Mouse (Mus musculus) C2C12 (cell line): ENCODE measurements at regions not wholly inside any gene's neighbourhood (a gene's known extent, or its start where the extent isn't known, plus 50 kb on each side); places are given as distances from the start of the nearest gene placed in this dataset.

ENCODE experiments used
- H3K27me3 ChIP-seq: one replicate; pipeline ENCODE4 v1.6.1; 2011; ENCODE audit not compliant: control insufficient read depth, insufficient read depth, insufficient read length
- H3K36me3 ChIP-seq: one replicate; pipeline ENCODE4 v1.6.1; 2011; ENCODE audit not compliant: control insufficient read depth, insufficient read depth
- H3K4me3 ChIP-seq: one replicate; pipeline ENCODE4 v1.5.1; 2011; ENCODE audit warnings: mild to moderate bottlenecking, control low read depth; ENCODE audit not compliant: poor library complexity, insufficient read depth, severe bottlenecking
- H3K79me2 ChIP-seq: one replicate; pipeline ENCODE4 v1.6.1; 2011; ENCODE audit not compliant: control insufficient read depth, insufficient read depth
- H3K79me3 ChIP-seq: one replicate; pipeline ENCODE4 v1.6.1; 2011; ENCODE audit warnings: low read depth, control low read depth
- H3ac ChIP-seq: one replicate; pipeline ENCODE3; 2011; ENCODE audit warnings: low read depth; ENCODE audit not compliant: control insufficient read depth, insufficient read length
- CEBPB ChIP-seq: IDR thresholded peaks from one replicate; pipeline ENCODE4 v1.6.1; 2011; ENCODE audit warnings: low read depth, mild to moderate bottlenecking, control low read depth, moderate library complexity
- CTCF ChIP-seq: IDR thresholded peaks from one replicate; pipeline ENCODE4 v1.5.1; 2011; ENCODE audit not compliant: control insufficient read depth, insufficient read depth, insufficient read length
- FOSL1 ChIP-seq: IDR thresholded peaks from one replicate; pipeline ENCODE4 v1.8.0; 2011; ENCODE audit warnings: mild to moderate bottlenecking, low read length; ENCODE audit not compliant: poor library complexity, insufficient read depth, severe bottlenecking
- MAX ChIP-seq: IDR thresholded peaks from one replicate; pipeline ENCODE4 v1.6.1; 2011; ENCODE audit warnings: mild to moderate bottlenecking, control low read depth
- MYOD1 ChIP-seq: IDR thresholded peaks from one replicate; pipeline ENCODE4 v1.6.1; 2011; ENCODE audit warnings: low read depth; ENCODE audit not compliant: control insufficient read depth, insufficient read length
- MYOG ChIP-seq: IDR thresholded peaks from one replicate; pipeline ENCODE4 v1.6.1; 2011; ENCODE audit not compliant: control insufficient read depth, insufficient read length; ENCODE audit errors: extremely low read depth
- USF1 ChIP-seq: IDR thresholded peaks from one replicate; pipeline ENCODE4 v1.6.1; 2011; ENCODE audit warnings: low read depth, mild to moderate bottlenecking, control low read depth, moderate library complexity

GRCm38 (mm10) chr5:112110306-112110969 is 141.9 kb downstream of the Cryba4 start:
- Histone ChIP-seq H3K79me3 (no peaks in the 10 kb centered on the region), H3K27me3 (peaks cover 42% of the 10 kb centered on the region), H3K79me2 (no peaks in the 10 kb centered on the region), H3ac (no peak overlapping the region), H3K4me3 (no peak overlapping the region), H3K36me3 (no peaks in the 10 kb centered on the region)
- TF ChIP-seq CEBPB, result no peak
- TF ChIP-seq USF1, result no peak
- TF ChIP-seq MAX, result no peak
- TF ChIP-seq MYOD1, result no peak
- TF ChIP-seq FOSL1, result no peak
- no peak for TF ChIP-seq CTCF
- TF ChIP-seq MYOG, result no peak

GRCm38 (mm10) chr5:112120766-112121165 is 131.6 kb downstream of the Cryba4 start:
- H3K79me3 ChIP-seq, result no peaks in the 10 kb centered on the region
- H3ac ChIP-seq, result no peak overlapping the region
- no peak for TF ChIP-seq FOSL1
- no peak for TF ChIP-seq MYOD1
- TF ChIP-seq USF1, result no peak
- no peak for TF ChIP-seq CEBPB
- no peak for TF ChIP-seq CTCF
- no peak for TF ChIP-seq MAX
- TF ChIP-seq MYOG, result no peak
- peaks cover 82% of the 10 kb centered on the region for H3K27me3 ChIP-seq
- H3K36me3 ChIP-seq, result no peaks in the 10 kb centered on the region
- no peaks in the 10 kb centered on the region for H3K79me2 ChIP-seq
- no peak overlapping the region for H3K4me3 ChIP-seq

GRCm38 (mm10) chr5:112121554-112121953 is 130.8 kb downstream of the Cryba4 start:
- Histone ChIP-seq H3K36me3 (no peaks in the 10 kb centered on the region), H3ac (no peak overlapping the region), H3K27me3 (peaks cover 79% of the 10 kb centered on the region), H3K4me3 (no peak overlapping the region), H3K79me3 (no peaks in the 10 kb centered on the region), H3K79me2 (no peaks in the 10 kb centered on the region)
- TF ChIP-seq MAX (no peak), USF1 (no peak), CTCF (no peak), MYOG (no peak), CEBPB (no peak), MYOD1 (no peak), FOSL1 (no peak)

- Histone ChIP-seq H3K79me3 (no peaks in the 10 kb centered on the region), H3K27me3 (peaks cover 69% of the 10 kb centered on the region), H3ac (no peak overlapping the region), H3K79me2 (no peaks in the 10 kb centered on the region), H3K4me3 (no peak overlapping the region), H3K36me3 (no peaks in the 10 kb centered on the region)
- TF ChIP-seq MYOG (no peak), USF1 (no peak), MYOD1 (no peak), MAX (no peak), CEBPB (no peak), FOSL1 (no peak), CTCF (no peak)
Observed at GRCm38 (mm10) chr5:112122581-112122980, 129.7 kb downstream of the Cryba4 start.

GRCm38 (mm10) chr5:112127171-112127570 is 125.1 kb downstream of the Cryba4 start:
- TF ChIP-seq CTCF (no peak), CEBPB (no peak), USF1 (no peak), FOSL1 (no peak), MYOG (no peak), MYOD1 (no peak), MAX (no peak)
- H3K79me2 ChIP-seq, result no peaks in the 10 kb centered on the region
- no peak overlapping the region for H3ac ChIP-seq
- no peaks in the 10 kb centered on the region for H3K36me3 ChIP-seq
- H3K79me3 ChIP-seq, result no peaks in the 10 kb centered on the region
- H3K4me3 ChIP-seq, result no peak overlapping the region
- peaks cover 42% of the 10 kb centered on the region for H3K27me3 ChIP-seq

GRCm38 (mm10) chr5:112132746-112133145 is 119.6 kb downstream of the Cryba4 start:
- H3K79me3 ChIP-seq, result no peaks in the 10 kb centered on the region
- peaks cover 54% of the 10 kb centered on the region for H3K27me3 ChIP-seq
- H3K79me2 ChIP-seq, result no peaks in the 10 kb centered on the region
- H3K4me3 ChIP-seq, result no peak overlapping the region
- no peak overlapping the region for H3ac ChIP-seq
- H3K36me3 ChIP-seq, result no peaks in the 10 kb centered on the region
- TF ChIP-seq MAX (no peak), FOSL1 (no peak), CEBPB (no peak), MYOG (no peak), CTCF (no peak), USF1 (no peak), MYOD1 (no peak)
